Mouse (Mus musculus): ENCODE results near the gene Pax5.

Gene Pax5

GRCm38 (mm10) chr4:44705967-44706366 lies 4.3 kb downstream of the Pax5 start:
- no peak for DNase-seq (ENCODE audit: inconsistent ontology term)

- no peak for DNase-seq (ENCODE audit: inconsistent ontology term)
These were observed 5.1 kb downstream of the Pax5 start for GRCm38 (mm10) chr4:44705151-44705550.

- DNase-seq (ENCODE audit: inconsistent ontology term) = peak; percentile 97
These were observed 5.9 kb downstream of the Pax5 start for GRCm38 (mm10) chr4:44704369-44704745.

- no peak for DNase-seq (ENCODE audit: inconsistent ontology term)
These were observed 6.5 kb downstream of the Pax5 start for GRCm38 (mm10) chr4:44703686-44704368.

GRCm38 (mm10) chr4:44702891-44703685 lies 7.2 kb downstream of the Pax5 start:
- DNase-seq (ENCODE audit: inconsistent ontology term) = no peak

- DNase-seq (ENCODE audit: inconsistent ontology term) = no peak
These were observed 8.2 kb downstream of the Pax5 start for GRCm38 (mm10) chr4:44702011-44702527.

GRCm38 (mm10) chr4:44701513-44701912 lies 8.8 kb downstream of the Pax5 start:
- no peak for DNase-seq (ENCODE audit: inconsistent ontology term)

- no peak for DNase-seq (ENCODE audit: inconsistent ontology term)
These were observed 13.6 kb downstream of the Pax5 start for GRCm38 (mm10) chr4:44696676-44697075.

GRCm38 (mm10) chr4:44694369-44694768 lies 15.9 kb downstream of the Pax5 start:
- DNase-seq (ENCODE audit: inconsistent ontology term) = no peak

GRCm38 (mm10) chr4:44685582-44685981 lies 24.7 kb downstream of the Pax5 start:
- DNase-seq (ENCODE audit: inconsistent ontology term) = no peak

GRCm38 (mm10) chr4:44680242-44680897 lies 29.9 kb downstream of the Pax5 start:
- DNase-seq (ENCODE audit: inconsistent ontology term) = no peak

- no peak for DNase-seq (ENCODE audit: inconsistent ontology term)
These were observed 31.6 kb downstream of the Pax5 start for GRCm38 (mm10) chr4:44678641-44679040.

- DNase-seq (ENCODE audit: inconsistent ontology term) = no peak
These were observed 32.3 kb downstream of the Pax5 start for GRCm38 (mm10) chr4:44678026-44678425.

- DNase-seq (ENCODE audit: inconsistent ontology term) = no peak
These were observed 35.3 kb downstream of the Pax5 start for GRCm38 (mm10) chr4:44674973-44675372.

- no peak for DNase-seq (ENCODE audit: inconsistent ontology term)
These were observed 36.6 kb downstream of the Pax5 start for GRCm38 (mm10) chr4:44673726-44674125.

GRCm38 (mm10) chr4:44672216-44672937 lies 37.9 kb downstream of the Pax5 start:
- no peak for DNase-seq (ENCODE audit: inconsistent ontology term)

GRCm38 (mm10) chr4:44671486-44671885 lies 38.8 kb downstream of the Pax5 start:
- no peak for DNase-seq (ENCODE audit: inconsistent ontology term)

GRCm38 (mm10) chr4:44671035-44671434 lies 39.3 kb downstream of the Pax5 start:
- no peak for DNase-seq (ENCODE audit: inconsistent ontology term)

GRCm38 (mm10) chr4:44670380-44670779 lies 39.9 kb downstream of the Pax5 start:
- DNase-seq (ENCODE audit: inconsistent ontology term) = no peak

- DNase-seq (ENCODE audit: inconsistent ontology term) = no peak
These were observed 40.7 kb downstream of the Pax5 start for GRCm38 (mm10) chr4:44669485-44670181.

GRCm38 (mm10) chr4:44668574-44668973 lies 41.7 kb downstream of the Pax5 start:
- DNase-seq (ENCODE audit: inconsistent ontology term) = no peak

Data from Muller cell, postnatal 12 days (primary cell).